Mouse (Mus musculus): ENCODE measurements around the gene Tmem41b. TPM values are rescaled to one million over a fixed set of nuclear protein-coding genes. Genes with fewer than 3 reads are reported as not detected.

The Tmem41b gene
- total and polyA plus RNA-seq, 3 experiments: 45.9 to 86.9 TPM; not detected in 1

DNA sequence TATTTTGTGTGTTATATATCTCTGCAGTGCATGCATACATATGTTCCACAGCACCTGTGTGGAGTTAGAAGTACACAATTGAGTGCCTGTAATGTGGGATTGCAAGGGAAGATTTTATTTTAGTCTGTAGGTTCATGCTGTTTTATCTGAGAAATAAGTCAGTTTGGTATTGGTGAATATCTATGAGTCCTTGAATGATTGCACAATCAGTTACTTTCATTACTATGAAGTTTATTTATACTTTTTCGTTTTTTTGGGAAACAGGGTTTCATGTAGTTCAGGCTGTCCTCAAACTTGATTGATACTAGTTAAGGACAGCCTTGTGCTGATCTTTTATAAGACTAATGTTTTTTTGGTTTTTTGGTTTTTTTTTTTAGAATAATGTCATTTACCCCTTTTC is 36.8 kb upstream of the Tmem41b start:
- Histone ChIP-seq H3K9me3 (replicated peaks; ENCODE audit: insufficient read depth, low read length) (no peaks in the 10 kb centered on the region), H3K4me1 (ENCODE audit: control insufficient read depth in 1 of 2, insufficient read depth in 2 of 2, low read length in 2 of 2) (peaks cover 7 to 12% of the 10 kb centered on the region in 2 experiments), H3K27ac (ENCODE audit: control insufficient read depth, low read depth, low read length) (no peak overlapping the region), H3K4me3 (ENCODE audit: control insufficient read depth in 1 of 2, insufficient read depth in 1 of 2, low read depth in 2 of 2, low read length in 2 of 2) (no peak overlapping the region), H3K79me2 (ENCODE audit: control insufficient read depth, insufficient read depth, low read length, poor library complexity) (peaks cover 85% of the 10 kb centered on the region), H3K9ac (ENCODE audit: control insufficient read depth, low read depth, low read length, poor library complexity, severe bottlenecking) (no peak overlapping the region), H3K27me3 (ENCODE audit: control insufficient read depth in 1 of 2, insufficient read depth in 2 of 2, low read length in 2 of 2) (no peaks in the 10 kb centered on the region), H3K36me3 (ENCODE audit: control insufficient read depth in 1 of 2, insufficient read depth in 2 of 2, low read length in 2 of 2) (peaks cover 58 to 67% of the 10 kb centered on the region in 2 experiments)
- DNase-seq (ENCODE audit: low read depth, low spot score): no peak
- TF ChIP-seq GATA1 (IDR thresholded peaks at IDR 0.05; ENCODE audit: low read depth, low read length): no peak
- TF ChIP-seq POLR2AphosphoS5 (IDR thresholded peaks at IDR 0.05; ENCODE audit: borderline replicate concordance, low read depth, low read length): no peak
- no peak for TF ChIP-seq BHLHE40 (IDR thresholded peaks at IDR 0.05; ENCODE audit: borderline replicate concordance, low read depth, low read length)
- TF ChIP-seq GABPA (IDR thresholded peaks at IDR 0.05; ENCODE audit: low read depth, low read length): no peak
- TF ChIP-seq ZKSCAN1 (IDR thresholded peaks at IDR 0.05; ENCODE audit: low read depth, low read length): no peak
- TF ChIP-seq UBTF (IDR thresholded peaks at IDR 0.05; ENCODE audit: borderline replicate concordance, insufficient read depth, low read depth, low read length): no peak

DNA sequence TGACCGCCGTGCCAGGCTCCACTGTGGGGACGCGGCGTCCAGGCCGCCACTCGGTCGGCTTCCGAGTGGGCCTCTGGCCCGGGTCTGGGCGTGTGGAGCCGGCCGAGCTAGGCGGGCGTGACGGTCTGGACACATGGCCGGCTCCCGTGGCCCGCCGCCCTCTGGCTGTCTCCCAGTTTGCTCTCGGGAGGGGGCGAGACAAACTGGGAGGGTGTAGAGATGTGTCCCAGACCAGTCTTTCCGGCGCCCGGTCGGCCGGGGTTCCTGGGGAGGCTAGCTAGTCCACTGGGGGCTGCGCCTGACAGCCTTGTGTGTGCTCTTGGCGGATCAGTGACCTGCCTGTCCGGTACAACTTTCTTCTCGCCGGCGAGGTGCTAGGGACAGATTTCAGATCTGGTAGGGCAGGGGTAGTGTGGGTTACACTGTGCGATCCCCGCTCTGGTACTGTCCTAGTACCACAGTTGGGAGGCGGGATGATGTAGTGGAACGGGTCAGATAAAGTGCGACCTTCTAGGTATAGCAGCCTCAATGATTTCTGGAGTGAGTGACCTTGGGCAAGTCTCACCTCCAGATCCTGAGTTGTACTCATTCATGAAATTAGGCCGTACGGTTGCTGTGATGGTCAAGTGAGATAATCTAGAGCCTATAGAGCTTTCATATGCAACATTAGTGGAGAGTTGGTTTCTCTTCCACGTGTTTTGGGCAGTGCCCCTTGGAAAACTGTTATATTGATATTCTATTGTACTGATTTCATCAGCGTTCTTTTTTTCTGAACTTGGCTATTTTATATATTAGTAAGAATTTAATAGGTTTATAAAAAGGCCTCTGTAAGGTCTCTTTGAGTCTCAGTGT is 32.1 kb upstream of the Tmem41b start:
- no peaks in the 10 kb centered on the region for H3K9me3 ChIP-seq (replicated peaks; ENCODE audit: insufficient read depth, low read length)
- peak; percentile 72 for DNase-seq (ENCODE audit: low read depth, low spot score)
- TF ChIP-seq GATA1 (IDR thresholded peaks at IDR 0.05; ENCODE audit: low read depth, low read length): peak; percentile 64
- peak; percentile 73 for TF ChIP-seq SIN3A (IDR thresholded peaks at IDR 0.05; ENCODE audit: low read length)
- TF ChIP-seq CTCF (IDR thresholded peaks at IDR 0.05 in 2 of 3, conservative IDR thresholded peaks at IDR 0.05 in 1 of 3; ENCODE audit: control insufficient read depth in 1 of 3, insufficient read depth in 1 of 3, low read depth in 2 of 3, low read length in 3 of 3, poor library complexity in 1 of 3, severe bottlenecking in 1 of 3): no peak
- TF ChIP-seq NELFE (IDR thresholded peaks at IDR 0.05; ENCODE audit: low read depth, low read length): no peak
- TF ChIP-seq MAX (IDR thresholded peaks at IDR 0.05; ENCODE audit: low read length): peak; percentile 77
- no peak for TF ChIP-seq TCF12 (IDR thresholded peaks at IDR 0.05; ENCODE audit: low read depth, low read length)
- no peak for TF ChIP-seq ZNF384 (IDR thresholded peaks at IDR 0.05; ENCODE audit: low read depth, low read length)
- peak in 1 of 2 experiments; percentile 44; a peak in 1 of 4 replicates for TF ChIP-seq POLR2A (IDR thresholded peaks at IDR 0.05; ENCODE audit: control insufficient read depth in 1 of 2, insufficient read depth in 1 of 2, low read depth in 1 of 2, low read length in 2 of 2, poor library complexity in 1 of 2)
- TF ChIP-seq ZC3H11A (IDR thresholded peaks at IDR 0.05; ENCODE audit: low read depth, low read length): no peak
- TF ChIP-seq POLR2AphosphoS5 (IDR thresholded peaks at IDR 0.05; ENCODE audit: borderline replicate concordance, low read depth, low read length): no peak
- TF ChIP-seq HCFC1 (IDR thresholded peaks at IDR 0.05; ENCODE audit: low read depth, low read length): no peak
- TF ChIP-seq ZMIZ1 (IDR thresholded peaks at IDR 0.05; ENCODE audit: low read depth, low read length): 0 out of 2 replicates have a peak, but pooled peaks have one; percentile 12
- no peak for TF ChIP-seq GABPA (IDR thresholded peaks at IDR 0.05; ENCODE audit: low read depth, low read length)
- TF ChIP-seq MXI1 (IDR thresholded peaks at IDR 0.05; ENCODE audit: low read depth, low read length): peak; percentile 98
- peak; percentile 91 for TF ChIP-seq MYC (IDR thresholded peaks at IDR 0.05; ENCODE audit: low read depth, low read length)
- peak in 1 of 2 experiments; percentile 25; a peak in 1 of 4 replicates for TF ChIP-seq EP300 (IDR thresholded peaks at IDR 0.05; ENCODE audit: low read depth in 1 of 2, low read length in 2 of 2)
- TF ChIP-seq CHD1 (IDR thresholded peaks at IDR 0.05; ENCODE audit: low read depth, low read length): peak; percentile 48; the same call in 1 of the 2 replicates

More for the DNA sequence above, 32.1 kb upstream of the Tmem41b start:
- H3K27me3 ChIP-seq (ENCODE audit: control insufficient read depth in 1 of 2, insufficient read depth in 2 of 2, low read length in 2 of 2): no peaks in the 10 kb centered on the region
- peak overlapping the region; percentile 61 to 96 for H3K4me3 ChIP-seq (ENCODE audit: control insufficient read depth in 1 of 2, insufficient read depth in 1 of 2, low read depth in 2 of 2, low read length in 2 of 2)
- H3K9ac ChIP-seq (ENCODE audit: control insufficient read depth, low read depth, low read length, poor library complexity, severe bottlenecking): peak overlapping the region; percentile 100
- H3K79me2 ChIP-seq (ENCODE audit: control insufficient read depth, insufficient read depth, low read length, poor library complexity): peaks cover 49% of the 10 kb centered on the region
- peak overlapping the region; percentile 85 for H3K27ac ChIP-seq (ENCODE audit: control insufficient read depth, low read depth, low read length)
- peaks cover 8 to 9% of the 10 kb centered on the region in 2 experiments for H3K4me1 ChIP-seq (ENCODE audit: control insufficient read depth in 1 of 2, insufficient read depth in 2 of 2, low read length in 2 of 2)
- H3K36me3 ChIP-seq (ENCODE audit: control insufficient read depth in 1 of 2, insufficient read depth in 2 of 2, low read length in 2 of 2): peaks cover 28 to 35% of the 10 kb centered on the region in 2 experiments

Measured in MEL (cell line).